Mouse (Mus musculus) embryonic stem cell, embryonic (primary cell): Measurements from ENCODE around the gene Dhh.

Experiments used
- CTCF ChIA-PET, 4 experiments: fragments of 300-600 bp in 2 of 4; fragments of 350-600 bp in 2 of 4; sonication (Branson Sonifier 250); formaldehyde crosslinking; loops; one replicate each; lab custom pipeline; 2022; ENCODE audit warnings: inconsistent platforms in 2 of 4; lab: Charles Lee
- POLR2A ChIA-PET, 4 experiments: fragments of 300-600 bp in 2 of 4; fragments of 350-600 bp in 2 of 4; sonication (Branson Sonifier 250); formaldehyde crosslinking; loops; one replicate each; lab custom pipeline; 2022; ENCODE audit warnings: antibody characterized with exemption in 4 of 4, inconsistent platforms in 1 of 4; lab: Charles Lee

Dhh gene

GRCm38 (mm10) chr15:98897928-98898800 is at the start of gene Dhh:
Gene Dhh, minus strand, starts transcription at chr15:98898540.
- CTCF ChIA-PET = interaction anchor here in 2 of 4 experiments (0.6 to 1.1 kb wide), 8 partner anchors 8 to 1000 kb away, joined by 3 to 7 read pairs (median 3); no protein-coding TSS in a partner anchor
- POLR2A ChIA-PET = interaction anchor here in 3 of 4 experiments (0.6 to 3.2 kb wide), 18 partner anchors 9 to 142 kb away, joined by 3 to 10 read pairs (median 4); partner anchors contain the start of genes Tuba1b (in 2 of the 3), Lmbr1l (in 1 of the 3) and Tuba1c (in 1 of the 3)

GRCm38 (mm10) chr15:98947884-98948283 is 49.5 kb upstream of the Dhh start:
- CTCF ChIA-PET = interaction anchor here in 3 of 4 experiments (0.6 to 0.8 kb wide), 3 partner anchors 43 to 45 kb away, joined by 3 to 4 read pairs (median 4); no protein-coding TSS in a partner anchor

GRCm38 (mm10) chr15:98943133-98943532 is 44.8 kb upstream of the Dhh start:
- POLR2A ChIA-PET = interaction anchor here in 3 of 4 experiments (0.6 to 8.6 kb wide), 30 partner anchors 9 to 1777 kb away, joined by 3 to 89 read pairs (median 6); partner anchors contain the start of genes Tuba1b (in 3 of the 3), Gm49450 (in 2 of the 3), Tuba1a (in 2 of the 3) and Tuba1c (in 1 of the 3)
- CTCF ChIA-PET = interaction anchor here (0.6 to 1.7 kb wide), 11 partner anchors 9 to 83 kb away, joined by 3 to 6 read pairs (median 3); no protein-coding TSS in a partner anchor

More at GRCm38 (mm10) chr15:98947884-98948283, 49.5 kb upstream of the Dhh start:
- POLR2A ChIA-PET = interaction anchor here in 2 of 4 experiments (0.6 to 8.6 kb wide), 15 partner anchors 13 to 45 kb away, joined by 3 to 89 read pairs (median 6); partner anchors contain the start of gene Tuba1b (in 2 of the 2)

GRCm38 (mm10) chr15:98942081-98942480 is 43.7 kb upstream of the Dhh start:
- POLR2A ChIA-PET = interaction anchor here in 3 of 4 experiments (0.6 to 8.6 kb wide), 35 partner anchors 8 to 1719 kb away, joined by 3 to 89 read pairs (median 6); partner anchors contain the start of genes Gm49450 (in 3 of the 3), Tuba1a (in 3 of the 3), Tuba1b (in 3 of the 3) and Tuba1c (in 2 of the 3)
- CTCF ChIA-PET = interaction anchor here (0.5 to 1.7 kb wide), 10 partner anchors 12 to 225 kb away, joined by 3 to 10 read pairs (median 4); partner anchors contain the start of genes Gm49450 (in 1 of the 4), Tuba1a (in 1 of the 4) and Tuba1c (in 1 of the 4)

- POLR2A ChIA-PET = interaction anchor here in 3 of 4 experiments (0.6 to 8.6 kb wide), 20 partner anchors 7 to 1129 kb away, joined by 3 to 89 read pairs (median 7); partner anchors contain the start of genes Gm49450 (in 3 of the 3), Tuba1a (in 3 of the 3), Tuba1b (in 2 of the 3) and Tuba1c (in 1 of the 3)
- CTCF ChIA-PET = interaction anchor here in 3 of 4 experiments (0.5 to 1.2 kb wide), 5 partner anchors 38 to 225 kb away, joined by 3 to 10 read pairs (median 3); partner anchors contain the start of gene Tuba1c (in 1 of the 3)
Measured at GRCm38 (mm10) chr15:98941539-98941938, 43.2 kb upstream of the Dhh start.

- POLR2A ChIA-PET = interaction anchor here in 3 of 4 experiments (0.6 to 3.9 kb wide), 11 partner anchors 12 to 863 kb away, joined by 3 to 44 read pairs (median 6); partner anchors contain the start of genes Gm49450 (in 2 of the 3) and Tuba1a (in 2 of the 3)
- CTCF ChIA-PET = interaction anchor here in 2 of 4 experiments (0.7 to 1.0 kb wide), 2 partner anchors 37 to 52 kb away, joined by 3 read pairs; no protein-coding TSS in a partner anchor
Measured at GRCm38 (mm10) chr15:98940816-98941215, 42.5 kb upstream of the Dhh start.

- ChIA-PET CTCF (interaction anchor here (0.6 to 2.6 kb wide), 20 partner anchors 19 to 139 kb away, joined by 3 to 10 read pairs (median 4); partner anchors contain the start of genes Gm49450 (in 2 of the 4) and Tuba1a (in 2 of the 4)), POLR2A (interaction anchor here (0.6 to 4.1 kb wide), 151 partner anchors 8 to 940 kb away, joined by 3 to 453 read pairs (median 5); partner anchors contain the start of genes Gm49450 (in 4 of the 4), Tuba1a (in 4 of the 4), Lmbr1l (in 3 of the 4) and Rhebl1 (in 3 of the 4))
Measured at GRCm38 (mm10) chr15:98934217-98934839, 36.0 kb upstream of the Dhh start, which contains the start of gene Tuba1b. Gene Tuba1b, minus strand, starts transcription at chr15:98934565.

GRCm38 (mm10) chr15:98933833-98934216 is 35.5 kb upstream of the Dhh start:
- ChIA-PET POLR2A (interaction anchor here (0.6 to 4.1 kb wide), 129 partner anchors 9 to 730 kb away, joined by 3 to 453 read pairs (median 5); partner anchors contain the start of genes Gm49450 (in 4 of the 4), Tuba1a (in 4 of the 4), Lmbr1l (in 3 of the 4) and Rhebl1 (in 3 of the 4)), CTCF (interaction anchor here (0.6 to 2.6 kb wide), 13 partner anchors 20 to 492 kb away, joined by 3 to 10 read pairs (median 5); partner anchors contain the start of genes Gm49450 (in 1 of the 4) and Tuba1a (in 1 of the 4))

GRCm38 (mm10) chr15:98933004-98933671 is 34.8 kb upstream of the Dhh start:
- ChIA-PET POLR2A (interaction anchor here (0.6 to 4.1 kb wide), 116 partner anchors 10 to 459 kb away, joined by 3 to 453 read pairs (median 6); partner anchors contain the start of genes Tuba1a (in 4 of the 4), Gm49450 (in 3 of the 4), Lmbr1l (in 3 of the 4) and Tuba1c (in 3 of the 4)), CTCF (interaction anchor here in 3 of 4 experiments (0.5 to 2.6 kb wide), 13 partner anchors 20 to 492 kb away, joined by 3 to 10 read pairs (median 4); partner anchors contain the start of genes Gm49450 (in 1 of the 3) and Tuba1a (in 1 of the 3))

- CTCF ChIA-PET = interaction anchor here in 1 of 4 experiments (3.0 kb wide), 1 partner anchor 62 kb away, joined by 9 read pairs; no protein-coding TSS in a partner anchor
Measured at GRCm38 (mm10) chr15:98930998-98931397, 32.7 kb upstream of the Dhh start.

GRCm38 (mm10) chr15:98930017-98930734 is 31.8 kb upstream of the Dhh start:
- ChIA-PET CTCF (interaction anchor here (0.6 to 3.0 kb wide), 11 partner anchors 38 to 314 kb away, joined by 3 to 9 read pairs (median 4); partner anchors contain the start of genes Arf3 (in 1 of the 4) and Fkbp11 (in 1 of the 4)), POLR2A (interaction anchor here (0.6 to 7.1 kb wide), 42 partner anchors 8 to 202 kb away, joined by 3 to 76 read pairs (median 4); partner anchors contain the start of genes Lmbr1l (in 2 of the 4), Prkag1 (in 2 of the 4), Tuba1a (in 2 of the 4) and Tuba1c (in 2 of the 4))

More at GRCm38 (mm10) chr15:98930998-98931397, 32.7 kb upstream of the Dhh start:
- POLR2A ChIA-PET = interaction anchor here (0.6 to 7.1 kb wide), 29 partner anchors 9 to 254 kb away, joined by 3 to 76 read pairs (median 4); partner anchors contain the start of genes Gm49450 (in 3 of the 4), Tuba1a (in 3 of the 4), Prkag1 (in 2 of the 4) and Lmbr1l (in 1 of the 4)

GRCm38 (mm10) chr15:98928598-98929240 is 30.4 kb upstream of the Dhh start:
- ChIA-PET POLR2A (interaction anchor here (0.6 to 7.1 kb wide), 32 partner anchors 8 to 110 kb away, joined by 3 to 76 read pairs (median 6); partner anchors contain the start of genes Lmbr1l (in 2 of the 4), Tuba1c (in 2 of the 4), Gm49450 (in 1 of the 4) and Prkag1 (in 1 of the 4)), CTCF (interaction anchor here (0.5 to 3.0 kb wide), 15 partner anchors 11 to 166 kb away, joined by 3 to 9 read pairs (median 3); partner anchors contain the start of genes Arf3 (in 1 of the 4) and Lmbr1l (in 1 of the 4))

GRCm38 (mm10) chr15:98927566-98927965 is 29.2 kb upstream of the Dhh start:
- ChIA-PET POLR2A (interaction anchor here in 3 of 4 experiments (0.5 to 7.1 kb wide), 15 partner anchors 8 to 249 kb away, joined by 3 to 76 read pairs (median 4); partner anchors contain the start of gene Lmbr1l (in 2 of the 3)), CTCF (interaction anchor here in 1 of 4 experiments (1.0 to 1.4 kb wide), 3 partner anchors 65 to 112 kb away, joined by 3 read pairs; no protein-coding TSS in a partner anchor)
